Mouse (Mus musculus) kidney, embryonic 14.5 days (tissue): ENCODE measurements around the gene Ikzf1. TPM values are rescaled to one million over a fixed set of nuclear protein-coding genes. Genes with fewer than 3 reads are reported as not detected.

Experiments
- ATAC-seq: fragments of 200-750 bp; cut with Nextera tagmentation; 2 replicates; pipeline ENCODE4 v1.8.0; 2017; ENCODE audit warnings: moderate number of reproducible peaks, mild to moderate bottlenecking, moderate TSS enrichment, moderate library complexity; ENCODE audit not compliant: low FRiP score, low TSS enrichment
- H3K27ac ChIP-seq: fragments of 300-500 bp; sonication (generic); 2 replicates; pipeline ENCODE4 v1.5.1; 2014; ENCODE audit warnings: low read depth, mild to moderate bottlenecking, low read length, moderate library complexity, mixed read lengths
- H3K27me3 ChIP-seq: fragments of 300-500 bp; sonication (generic); 2 replicates; pipeline ENCODE4 v1.6.1; 2014; ENCODE audit warnings: mild to moderate bottlenecking, low read length; ENCODE audit not compliant: control insufficient read depth, insufficient read depth
- H3K36me3 ChIP-seq: fragments of 300-500 bp; sonication (generic); 2 replicates; pipeline ENCODE4 v1.6.1; 2014; ENCODE audit warnings: low read length, mixed read lengths; ENCODE audit not compliant: control insufficient read depth, insufficient read depth
- H3K4me1 ChIP-seq: fragments of 300-500 bp; sonication (generic); 2 replicates; pipeline ENCODE4 v1.6.1; 2014; ENCODE audit warnings: low read length, mixed read lengths; ENCODE audit not compliant: control insufficient read depth, insufficient read depth
- H3K4me2 ChIP-seq: fragments of 300-500 bp; sonication (generic); replicated peaks from 2 replicates; pipeline ENCODE4 v1.6.1; 2014; ENCODE audit warnings: low read depth, mild to moderate bottlenecking, low read length
- H3K4me3 ChIP-seq: fragments of 300-500 bp; sonication (generic); 2 replicates; pipeline ENCODE4 v1.5.1; 2014; ENCODE audit warnings: mild to moderate bottlenecking, low read length
- H3K9ac ChIP-seq: fragments of 300-500 bp; sonication (generic); 2 replicates; pipeline ENCODE4 v1.6.1; 2014; ENCODE audit warnings: low read depth, mild to moderate bottlenecking, low read length, moderate library complexity
- H3K9me3 ChIP-seq: fragments of 300-500 bp; sonication (generic); 2 replicates; pipeline ENCODE4 v1.6.1; 2016; ENCODE audit warnings: low read length; ENCODE audit not compliant: control insufficient read depth
- WGBS: fragments of 180-500 bp; shearing (Covaris S2); extraction: QIAGEN DNeasy Blood & Tissue Kit; methylation state at CpG from one replicate; pipeline ENCODE4 v1.1.7; 2014; 5-methylcytosine and 5-hydroxymethylcytosine counted together
- polyA plus RNA-seq: library from polyadenylated mRNA; unstranded; fragments of >200 nt; fragmentation: Nextera tagmentation; extraction: Ambion mirVana; gene quantifications from 2 replicates; pipeline ENCODE4 v1.2.1, GENCODE M21; 2014

The Ikzf1 gene
- polyA plus RNA-seq, 1 experiment from 2014 or later: 0.79 TPM

DNA sequence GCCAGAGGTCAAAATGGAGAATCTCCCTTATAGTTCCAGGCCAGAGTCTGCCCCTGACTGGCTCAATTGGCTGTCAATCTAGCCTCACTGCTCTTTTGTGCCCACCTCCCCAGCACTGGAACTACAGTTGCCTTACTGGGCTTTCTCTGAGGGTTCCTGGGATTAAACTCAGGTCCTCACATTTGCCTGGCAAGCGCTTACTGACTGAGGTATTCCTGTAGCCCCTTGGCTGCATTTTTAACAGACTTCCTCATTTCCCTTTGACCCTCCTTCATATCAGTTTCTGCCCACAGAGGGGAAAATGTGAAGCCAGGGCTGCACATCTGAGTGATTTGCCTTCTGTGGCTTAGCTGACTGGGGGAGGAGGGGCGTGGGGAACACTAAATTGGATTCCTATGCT, 9.3 kb downstream of the Ikzf1 start:
- Histone ChIP-seq H3K9me3 (no peaks in the 10 kb centered on the region), H3K27ac (no peak overlapping the region)
- WGBS: 74% methylated on average over 2 of the region's 2 CpGs

DNA sequence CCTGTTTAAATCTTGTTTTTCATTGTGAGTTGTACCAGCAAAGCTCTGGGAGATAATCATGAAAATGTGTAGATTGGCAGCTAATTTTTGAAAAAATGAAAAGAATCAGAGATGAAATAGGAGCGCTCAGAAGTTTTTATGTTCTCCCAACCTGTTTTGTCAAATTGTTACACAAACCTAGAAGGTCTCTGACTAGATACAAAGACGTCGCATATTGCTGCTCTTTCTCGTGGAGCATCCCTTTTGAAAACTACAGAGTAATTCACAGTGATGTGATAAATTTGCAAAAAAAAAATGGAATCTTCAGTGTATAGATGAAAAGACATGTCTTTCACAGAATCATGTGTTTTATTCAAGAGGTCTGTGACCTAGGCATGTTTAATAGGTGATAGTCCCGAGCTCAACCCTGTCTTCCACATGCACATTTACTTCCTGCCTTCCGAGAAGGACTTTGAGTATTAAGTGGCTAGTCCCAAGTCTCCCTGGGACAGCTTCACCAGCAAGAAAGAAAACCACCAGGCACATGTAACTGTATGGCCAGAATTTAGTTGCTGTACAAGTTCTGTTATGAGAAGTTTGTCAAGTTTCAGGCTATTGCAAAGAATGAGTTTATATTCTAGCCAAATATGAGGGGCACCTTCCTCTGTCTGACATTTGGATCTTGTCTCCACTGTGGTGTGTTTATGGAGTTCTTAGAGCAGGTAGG, 9.8 kb downstream of the Ikzf1 start:
- WGBS: 81% methylated on average over 6 of the region's 6 CpGs
- no peaks in the 10 kb centered on the region for H3K9me3 ChIP-seq
- H3K9ac ChIP-seq: no peak overlapping the region
- no peak overlapping the region for H3K27ac ChIP-seq
- H3K4me1 ChIP-seq: no peaks in the 10 kb centered on the region
- H3K4me3 ChIP-seq: no peak overlapping the region
- H3K36me3 ChIP-seq: no peaks in the 10 kb centered on the region
- H3K27me3 ChIP-seq: peaks cover 7% of the 10 kb centered on the region; the same call in 1 of the 2 replicates
- ATAC-seq: no peak
- H3K4me2 ChIP-seq: no peak overlapping the region

More for the DNA sequence above, 9.3 kb downstream of the Ikzf1 start:
- H3K9ac ChIP-seq: no peak overlapping the region
- no peak overlapping the region for H3K4me2 ChIP-seq
- H3K27me3 ChIP-seq: peaks cover 7% of the 10 kb centered on the region; the same call in 1 of the 2 replicates
- ATAC-seq: no peak
- H3K4me1 ChIP-seq: no peaks in the 10 kb centered on the region
- H3K4me3 ChIP-seq: no peak overlapping the region
- H3K36me3 ChIP-seq: no peaks in the 10 kb centered on the region

DNA sequence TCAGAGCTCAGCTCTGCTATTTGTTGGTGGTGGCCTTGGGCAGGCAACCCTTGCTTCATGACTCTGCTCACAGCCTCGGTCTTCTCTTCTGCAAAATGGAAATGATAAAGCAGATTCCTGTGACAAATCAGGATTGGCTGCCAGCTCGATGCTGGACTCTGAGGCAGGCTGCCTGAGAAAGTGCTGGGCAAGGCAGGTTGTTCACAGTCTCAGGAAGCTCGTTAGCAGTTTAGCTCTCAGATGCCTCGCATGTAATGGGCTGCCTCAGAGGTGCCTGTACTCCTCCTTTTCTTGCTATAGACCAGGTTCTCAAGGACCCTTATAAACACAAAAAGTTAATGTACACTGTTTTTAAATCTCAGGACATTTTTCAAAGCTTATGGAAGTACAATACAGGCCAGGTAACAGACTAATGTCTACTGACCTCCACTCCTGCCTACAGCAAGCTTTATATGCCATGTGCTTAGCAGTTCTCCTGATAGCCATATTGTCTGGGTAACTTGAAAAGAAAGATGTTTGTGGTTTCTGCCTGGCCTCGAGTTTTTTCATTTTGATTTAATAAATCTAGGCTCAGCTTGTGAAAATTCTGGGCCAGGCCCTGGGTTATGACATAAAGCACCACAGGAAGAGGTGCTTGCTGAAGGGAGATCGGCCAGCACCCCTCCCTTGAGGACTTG, 10.5 kb downstream of the Ikzf1 start:
- Histone ChIP-seq H3K27ac (no peak overlapping the region), H3K27me3 (peaks cover under 1% of the 10 kb centered on the region; the same call in 1 of the 2 replicates), H3K4me1 (no peaks in the 10 kb centered on the region), H3K4me2 (no peak overlapping the region), H3K9me3 (no peaks in the 10 kb centered on the region), H3K9ac (no peak overlapping the region), H3K36me3 (no peaks in the 10 kb centered on the region), H3K4me3 (no peak overlapping the region)
- 70% methylated on average over 6 of the region's 6 CpGs for WGBS
- no peak for ATAC-seq

DNA sequence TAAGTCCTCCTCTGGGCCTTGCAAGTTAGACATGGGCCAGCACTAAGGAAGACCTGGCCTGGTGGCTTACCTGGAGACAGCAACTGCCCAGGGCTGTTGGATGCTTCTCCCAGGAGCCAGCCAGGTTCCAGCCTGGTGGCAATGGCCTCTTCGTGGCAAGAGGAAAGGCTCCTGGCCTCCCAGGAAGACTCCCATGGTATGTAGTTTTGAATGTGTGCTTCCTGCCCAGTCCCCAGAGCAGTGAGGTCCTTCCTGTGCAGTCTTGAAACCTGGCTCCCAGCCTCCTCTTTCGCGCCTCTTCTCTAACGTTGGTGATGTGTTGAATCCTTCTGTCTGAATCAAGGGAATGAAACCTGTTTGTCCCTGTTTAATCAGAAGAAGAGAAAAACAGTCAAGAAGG, 11.1 kb downstream of the Ikzf1 start:
- Histone ChIP-seq H3K36me3 (no peaks in the 10 kb centered on the region), H3K4me1 (no peaks in the 10 kb centered on the region), H3K27me3 (no peaks in the 10 kb centered on the region; the same call in 1 of the 2 replicates), H3K9me3 (no peaks in the 10 kb centered on the region), H3K27ac (no peak overlapping the region), H3K4me3 (no peak overlapping the region), H3K4me2 (no peak overlapping the region), H3K9ac (no peak overlapping the region)
- ATAC-seq: no peak
- 81% methylated on average over 4 of the region's 4 CpGs for WGBS

DNA sequence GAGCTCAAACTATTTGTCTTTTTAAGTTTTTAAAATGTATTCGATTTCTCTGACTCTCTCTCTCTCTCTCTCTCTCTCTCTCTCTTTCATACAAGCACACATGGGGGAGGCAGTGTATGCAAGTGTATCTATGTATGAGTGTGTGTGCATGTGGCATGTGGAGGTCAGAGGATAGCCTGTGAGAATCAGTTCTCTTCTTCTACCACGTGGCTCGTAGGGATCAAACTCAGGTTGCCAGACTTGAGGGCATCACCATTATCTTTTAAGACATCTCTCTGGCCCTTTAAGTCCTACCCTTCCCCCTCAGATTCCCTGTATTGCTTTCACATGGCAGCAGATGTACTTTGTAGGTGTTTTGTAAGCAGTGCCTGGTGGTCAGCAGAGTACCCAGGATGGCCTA, 12.0 kb downstream of the Ikzf1 start:
- Histone ChIP-seq H3K4me2 (no peak overlapping the region), H3K9ac (no peak overlapping the region), H3K36me3 (no peaks in the 10 kb centered on the region), H3K27me3 (no peaks in the 10 kb centered on the region; the same call in 1 of the 2 replicates), H3K9me3 (no peaks in the 10 kb centered on the region), H3K4me1 (no peaks in the 10 kb centered on the region), H3K4me3 (no peak overlapping the region), H3K27ac (no peak overlapping the region)
- WGBS: 76% methylated on average over 3 of the region's 3 CpGs
- ATAC-seq: no peak

DNA sequence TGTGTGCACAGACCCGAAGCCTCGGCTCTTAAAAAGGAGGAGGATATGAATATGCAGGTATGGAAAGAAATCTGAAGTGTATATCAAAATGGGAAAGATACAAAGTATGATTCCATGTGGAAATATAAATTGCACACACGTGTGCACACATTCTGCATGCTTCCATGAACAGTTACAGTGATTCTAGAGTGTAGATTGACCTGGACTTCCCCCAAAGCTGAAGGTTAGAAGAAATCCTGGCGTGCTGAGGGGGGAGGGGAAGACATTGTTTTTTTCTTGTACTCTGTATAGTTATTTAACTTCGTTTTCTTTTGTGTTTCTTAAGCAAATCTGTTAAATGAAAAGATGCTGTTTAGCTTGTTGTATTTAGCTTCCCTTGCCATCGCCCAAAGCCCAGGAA, 16.6 kb downstream of the Ikzf1 start:
- H3K9me3 ChIP-seq: no peaks in the 10 kb centered on the region
- H3K36me3 ChIP-seq: no peaks in the 10 kb centered on the region
- no peaks in the 10 kb centered on the region for H3K4me1 ChIP-seq
- 70% methylated on average over 6 of the region's 6 CpGs for WGBS
- no peak overlapping the region for H3K4me2 ChIP-seq
- no peaks in the 10 kb centered on the region; the same call in 1 of the 2 replicates for H3K27me3 ChIP-seq
- H3K9ac ChIP-seq: no peak overlapping the region
- H3K27ac ChIP-seq: no peak overlapping the region
- no peak overlapping the region for H3K4me3 ChIP-seq
- no peak for ATAC-seq

DNA sequence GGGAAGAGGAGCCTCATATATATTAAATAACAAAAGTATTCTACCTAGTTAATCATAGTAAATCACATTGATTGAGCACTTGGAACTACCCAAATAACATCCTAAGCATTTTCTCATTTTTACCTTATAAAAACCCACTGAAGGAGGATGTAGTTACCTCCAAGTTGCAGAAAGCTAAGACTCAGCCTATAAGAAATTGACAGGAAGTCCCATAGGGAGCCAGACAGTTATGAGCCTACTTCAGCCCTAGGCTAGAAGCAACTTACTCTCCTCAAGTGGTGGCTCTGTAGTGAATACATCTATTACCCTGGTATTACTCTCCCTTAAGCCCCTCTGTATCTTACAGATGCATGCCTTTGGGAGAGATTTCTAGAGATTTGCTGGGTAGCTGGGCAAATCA, 19.0 kb downstream of the Ikzf1 start:
- no peak overlapping the region for H3K27ac ChIP-seq
- H3K9ac ChIP-seq: no peak overlapping the region
- ATAC-seq: no peak
- H3K27me3 ChIP-seq: no peaks in the 10 kb centered on the region; the same call in 1 of the 2 replicates
- H3K4me3 ChIP-seq: no peak overlapping the region
- no peaks in the 10 kb centered on the region for H3K9me3 ChIP-seq
- H3K4me2 ChIP-seq: no peak overlapping the region
- H3K4me1 ChIP-seq: no peaks in the 10 kb centered on the region
- no peaks in the 10 kb centered on the region for H3K36me3 ChIP-seq

DNA sequence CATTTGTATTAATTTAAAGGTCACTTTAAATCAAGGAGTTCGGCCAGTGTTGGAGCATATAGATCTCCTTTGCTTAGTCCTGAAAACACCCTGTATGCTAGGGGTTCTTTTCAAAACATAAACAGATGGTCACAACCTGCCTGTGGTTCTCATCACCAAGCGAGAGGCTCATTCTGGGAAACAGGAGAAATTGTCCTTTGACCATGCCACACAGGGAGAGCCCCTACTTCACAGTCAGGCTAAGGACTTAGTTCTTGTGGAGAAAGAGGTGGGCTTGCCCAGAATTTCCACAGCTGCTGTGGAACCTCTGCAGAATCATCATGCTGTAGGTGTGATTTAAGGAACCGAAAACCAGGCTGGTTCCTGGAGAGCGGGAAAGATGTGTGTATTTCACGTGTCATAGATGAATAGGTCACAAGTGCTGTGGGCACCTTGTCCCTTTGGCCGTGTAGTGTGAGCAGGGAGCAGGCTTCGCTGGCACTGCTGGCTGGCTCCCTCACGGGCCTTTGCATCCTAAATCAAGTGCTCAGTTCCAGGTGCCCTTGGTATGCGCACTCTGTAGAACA, 23.4 kb downstream of the Ikzf1 start:
- 88% methylated on average over 9 of the region's 9 CpGs for WGBS
- Histone ChIP-seq H3K27ac (no peak overlapping the region), H3K4me2 (no peak overlapping the region), H3K4me3 (no peak overlapping the region), H3K36me3 (no peaks in the 10 kb centered on the region), H3K9me3 (no peaks in the 10 kb centered on the region), H3K4me1 (no peaks in the 10 kb centered on the region), H3K9ac (no peak overlapping the region), H3K27me3 (no peaks in the 10 kb centered on the region; the same call in 1 of the 2 replicates)
- no peak for ATAC-seq

DNA sequence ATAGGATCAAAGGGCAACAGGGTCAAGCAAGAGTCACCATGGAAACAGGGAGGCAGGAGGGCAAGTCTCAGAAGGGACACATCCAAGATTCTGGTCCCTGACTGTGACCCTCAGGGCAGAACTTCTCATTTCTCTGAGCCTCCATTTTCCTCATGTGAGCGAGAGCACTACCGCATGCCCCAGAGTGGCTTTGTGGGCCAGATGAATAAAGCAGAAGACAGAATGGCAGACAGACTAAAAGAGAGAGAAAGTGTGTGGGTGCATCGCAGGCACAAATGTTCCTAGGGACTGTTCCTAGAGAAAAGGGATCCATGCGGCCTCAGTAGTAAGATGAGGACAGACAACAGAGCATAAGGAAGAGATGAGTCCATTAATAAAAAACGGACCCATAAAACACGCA, 24.5 kb downstream of the Ikzf1 start:
- Histone ChIP-seq H3K27me3 (no peaks in the 10 kb centered on the region), H3K9ac (no peak overlapping the region), H3K27ac (no peak overlapping the region), H3K4me2 (no peak overlapping the region), H3K4me1 (no peaks in the 10 kb centered on the region), H3K4me3 (no peak overlapping the region), H3K9me3 (no peaks in the 10 kb centered on the region), H3K36me3 (no peaks in the 10 kb centered on the region)
- ATAC-seq: no peak
- 92% methylated on average over 6 of the region's 6 CpGs for WGBS
